Mouse (Mus musculus): Measurements from ENCODE around the gene Galntl5.

DNA sequence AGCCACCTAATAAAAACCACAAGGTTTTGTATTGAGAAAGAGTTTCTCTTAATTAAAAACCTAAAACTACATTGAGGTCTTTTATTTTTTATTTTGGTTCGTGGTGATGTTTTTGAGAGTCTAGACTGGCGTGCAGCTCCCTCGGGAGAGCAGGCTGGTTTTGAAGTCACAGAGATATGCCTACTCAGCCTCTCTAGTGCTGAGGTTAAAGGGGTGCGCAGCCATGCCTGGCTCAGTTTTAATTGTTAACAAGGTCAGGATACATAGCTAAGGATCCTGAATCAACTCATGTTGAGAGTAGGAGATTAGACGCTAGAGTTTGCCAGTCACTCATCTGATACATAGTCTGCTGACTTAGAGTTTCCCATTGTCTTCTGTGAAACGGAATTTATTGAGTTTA lies 80.2 kb downstream of the Galntl5 start:
- TF ChIP-seq CTCF (IDR thresholded peaks at IDR 0.05; ENCODE audit: control insufficient read depth, insufficient read depth, insufficient replicate concordance, low read depth, low read length) (no peak), POLR2A (IDR thresholded peaks at IDR 0.05; ENCODE audit: control insufficient read depth, low read depth, low read length) (no peak)

Data from testis, adult 2 months (tissue).